Mouse (Mus musculus) right cerebral cortex, postnatal 36 days (tissue): ENCODE results near the gene Tomm6.

Experiments
- DNase-seq, 2 experiments: peaks; one replicate each; pipeline ENCODE4 v3.0.0; 2022; ENCODE audit warnings: low spot score in 2 of 2, mixed read lengths in 1 of 2

The Tomm6 gene

DNA sequence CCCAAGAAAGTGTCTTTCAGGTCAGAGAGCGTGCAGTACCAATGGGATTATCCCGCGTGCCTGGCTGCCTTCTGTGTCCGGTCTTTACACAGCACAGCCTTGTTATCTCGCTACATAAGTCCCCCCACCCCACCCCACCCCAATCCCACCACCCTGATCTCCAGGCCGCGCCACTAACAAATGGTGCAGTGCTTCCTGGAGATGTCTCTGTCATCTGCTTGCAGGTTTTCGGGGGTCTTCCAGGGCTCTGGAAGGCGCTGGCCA lies at the start of gene Tomm6:
Tomm6 (minus strand) TSS at position 43 of the 264 bp plus-strand sequence.
- no peak for DNase-seq

DNA sequence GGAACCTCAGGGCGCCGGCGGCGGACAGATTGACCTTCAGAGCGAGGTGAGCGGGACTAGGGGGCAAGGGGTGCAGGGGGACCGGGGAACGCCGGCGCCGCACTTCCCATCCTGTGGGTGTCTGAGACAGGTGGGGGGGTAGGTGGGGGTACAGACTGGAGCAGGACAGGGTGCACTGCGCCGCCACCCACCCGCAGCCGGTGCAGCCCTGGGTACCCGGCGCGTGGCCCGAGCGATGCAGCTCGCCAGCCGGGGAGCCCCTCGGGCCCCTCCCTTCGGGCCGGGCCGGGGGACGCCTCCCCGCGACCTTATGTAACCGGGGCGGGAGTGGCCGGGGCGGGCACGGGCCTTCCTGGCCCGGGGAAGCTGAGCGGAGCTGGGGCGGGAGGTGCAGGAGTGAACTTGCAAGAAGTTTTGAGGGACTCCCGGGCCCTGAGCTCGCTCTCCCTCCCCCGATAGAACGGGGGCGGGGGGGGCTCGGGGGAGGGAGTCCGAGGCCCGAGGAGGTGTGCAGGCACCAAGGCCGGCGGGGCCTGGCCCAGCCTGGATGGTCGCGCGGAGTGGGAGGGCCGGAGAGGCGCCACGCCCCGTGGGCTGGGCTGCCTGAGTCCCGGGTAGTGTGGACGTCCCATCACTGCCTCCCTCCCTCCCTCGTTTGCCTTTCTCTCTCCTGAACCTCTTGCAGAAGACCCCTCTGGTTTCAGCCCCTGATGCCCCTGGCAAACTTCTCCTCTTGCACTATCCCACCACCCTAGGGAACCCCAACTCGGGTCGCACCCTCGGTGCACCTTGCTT lies 49.3 kb upstream of the Tomm6 start:
- peak; percentile 71 to 79 for DNase-seq

DNA sequence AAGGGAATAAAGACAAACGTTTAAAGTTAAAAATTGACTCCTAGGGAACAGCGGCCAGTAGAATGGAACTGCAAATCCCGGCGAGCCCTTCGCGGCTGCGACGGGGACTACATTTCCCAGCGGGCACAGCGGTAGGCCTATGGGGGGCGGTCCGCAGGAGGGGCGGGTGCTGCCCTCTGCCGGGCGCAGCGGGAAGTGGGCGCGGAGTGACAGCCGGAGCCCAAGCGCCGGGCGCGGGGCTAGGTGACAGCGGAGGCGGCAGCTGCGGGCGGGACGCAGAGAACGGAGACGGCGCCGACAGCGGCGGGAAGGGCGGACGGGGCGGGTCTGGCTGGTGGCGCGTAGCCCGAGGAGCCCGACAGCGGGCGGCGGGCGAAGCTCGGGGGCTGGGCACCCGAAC lies 48.7 kb upstream of the Tomm6 start, which contains the start of gene Tfeb:
Tfeb (plus strand) TSS at position 175 of the 400 bp plus-strand sequence.
- DNase-seq, result peak; percentile 91 to 93

DNA sequence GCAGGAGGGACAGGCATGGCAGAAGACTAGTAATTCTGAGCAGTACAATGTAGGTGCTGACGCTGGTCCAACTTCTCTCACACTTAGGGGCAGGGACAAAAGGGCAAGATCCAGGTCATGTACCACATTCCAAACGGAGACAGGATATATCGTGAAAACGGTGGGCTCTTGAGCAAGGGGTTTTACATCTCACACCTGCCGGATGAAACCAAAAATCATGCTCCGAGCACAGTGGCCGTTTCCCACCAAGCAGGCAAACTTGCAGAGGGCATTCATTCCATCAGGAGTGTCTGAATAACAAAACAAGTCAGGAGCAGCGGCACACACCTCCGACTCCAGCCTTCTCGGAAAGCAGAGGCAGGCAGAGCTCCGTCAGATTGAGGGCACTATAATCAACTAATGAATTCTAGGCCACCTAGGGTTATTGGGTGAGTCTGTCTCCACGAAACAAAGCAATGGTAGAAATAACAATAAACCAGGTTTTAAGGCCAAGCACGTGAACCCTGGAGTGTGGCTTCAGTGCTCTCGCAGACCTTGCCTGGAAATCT lies 47.4 kb upstream of the Tomm6 start:
- no peak for DNase-seq

DNA sequence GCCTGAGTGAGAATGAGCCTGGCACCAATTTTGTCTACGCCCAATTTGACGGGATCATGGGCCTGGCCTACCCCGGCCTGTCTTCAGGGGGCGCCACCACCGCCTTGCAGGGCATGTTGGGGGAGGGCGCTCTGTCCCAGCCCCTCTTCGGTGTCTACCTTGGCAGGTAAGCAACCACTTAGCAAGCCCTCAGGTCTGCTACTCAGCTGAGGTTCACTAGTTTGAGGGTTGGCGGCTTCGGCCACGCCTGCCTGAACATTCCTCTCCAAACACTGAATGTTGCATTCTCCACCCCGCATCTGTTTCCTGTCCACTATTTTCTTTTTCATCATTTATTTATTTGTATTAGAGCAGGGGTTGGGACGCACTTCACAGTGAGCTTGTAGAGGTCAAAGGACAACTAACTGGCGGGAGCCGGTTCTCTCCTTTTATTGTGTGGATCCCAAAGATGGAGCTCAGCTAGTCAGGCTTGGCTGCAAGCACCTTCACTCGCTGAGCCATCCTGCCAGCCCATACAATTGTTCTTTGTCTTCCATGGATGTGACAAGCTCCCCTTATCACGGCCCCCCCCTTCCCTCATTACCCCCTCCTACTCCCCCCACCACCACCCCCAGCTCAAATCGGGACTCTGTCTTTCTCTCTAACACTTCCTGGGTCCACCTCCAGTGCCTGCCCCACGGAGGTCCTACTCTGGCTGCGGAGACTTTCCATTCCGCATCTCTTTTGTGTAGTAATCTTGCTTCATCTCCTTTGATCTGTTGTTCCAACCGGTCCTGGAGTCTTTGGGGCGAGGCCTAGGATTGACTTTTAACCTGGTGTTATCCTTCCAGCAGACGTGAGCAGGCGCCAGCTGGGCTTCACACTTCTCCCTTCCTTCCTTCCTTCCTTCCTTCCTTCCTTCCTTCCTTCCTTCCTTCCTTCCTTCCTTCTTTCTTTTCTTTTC lies 42.7 kb upstream of the Tomm6 start:
- DNase-seq, result no peak

DNA sequence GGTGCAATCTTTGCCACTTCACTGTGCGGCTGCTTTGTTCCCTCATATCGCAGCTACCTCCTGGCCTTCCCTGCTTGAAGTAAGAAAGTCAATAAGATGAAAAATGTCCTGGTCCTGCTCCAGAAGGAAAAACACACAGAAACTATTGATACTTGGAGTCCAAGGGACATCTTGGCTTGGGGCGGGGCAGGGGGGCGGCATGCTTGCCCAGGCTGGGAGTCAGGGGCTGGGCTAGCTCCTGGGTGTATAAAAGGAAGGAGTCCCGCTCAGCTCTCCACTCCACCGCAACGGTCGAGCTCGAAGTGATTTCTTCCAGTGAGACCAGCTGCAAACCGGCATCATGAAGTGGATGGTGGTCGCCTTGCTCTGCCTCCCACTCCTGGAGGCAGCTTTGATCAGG lies 38.4 kb upstream of the Tomm6 start, which contains the start of gene Pgc:
Pgc (plus strand) TSS at position 277 of the 400 bp plus-strand sequence.
- DNase-seq, result no peak

DNA sequence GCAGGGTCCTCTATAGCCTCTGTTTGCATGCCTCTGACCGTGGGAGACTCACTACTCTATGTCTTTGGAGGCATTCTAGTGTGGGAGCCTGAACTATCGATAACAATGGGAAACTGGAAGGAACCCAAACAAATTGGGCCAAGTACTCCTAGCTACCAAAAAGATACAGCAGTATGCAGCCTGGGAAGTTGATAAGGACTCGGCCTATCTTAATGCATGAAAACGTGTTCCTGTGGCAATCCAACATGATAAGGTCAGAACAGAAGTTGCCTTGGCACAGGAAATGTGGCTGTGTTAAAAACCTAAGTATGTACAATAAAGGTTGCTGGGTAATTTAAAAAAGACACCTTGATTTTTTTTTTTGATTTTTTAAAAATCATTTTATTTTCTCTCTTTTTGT lies 33.0 kb upstream of the Tomm6 start:
- DNase-seq, result no peak

DNA sequence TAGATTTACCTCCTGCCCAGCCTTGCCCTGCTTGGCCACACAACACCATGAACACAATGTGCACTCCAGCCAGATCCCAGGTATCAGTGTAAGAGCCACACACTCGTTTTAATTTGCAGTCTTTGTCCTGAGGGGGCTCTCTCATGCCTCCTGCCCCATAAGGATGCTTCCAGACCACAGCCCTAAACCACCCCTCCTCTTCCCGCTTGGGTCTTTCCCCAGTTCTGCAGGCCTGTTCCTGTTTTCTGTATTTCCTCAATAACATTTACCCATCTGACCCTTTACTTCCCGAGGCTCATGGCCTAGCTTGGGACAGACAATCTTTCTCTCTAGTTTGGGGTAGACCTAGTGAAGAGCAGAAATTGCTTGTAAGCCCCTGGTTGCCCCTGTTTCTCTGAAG lies 26.9 kb upstream of the Tomm6 start:
- DNase-seq, result no peak

DNA sequence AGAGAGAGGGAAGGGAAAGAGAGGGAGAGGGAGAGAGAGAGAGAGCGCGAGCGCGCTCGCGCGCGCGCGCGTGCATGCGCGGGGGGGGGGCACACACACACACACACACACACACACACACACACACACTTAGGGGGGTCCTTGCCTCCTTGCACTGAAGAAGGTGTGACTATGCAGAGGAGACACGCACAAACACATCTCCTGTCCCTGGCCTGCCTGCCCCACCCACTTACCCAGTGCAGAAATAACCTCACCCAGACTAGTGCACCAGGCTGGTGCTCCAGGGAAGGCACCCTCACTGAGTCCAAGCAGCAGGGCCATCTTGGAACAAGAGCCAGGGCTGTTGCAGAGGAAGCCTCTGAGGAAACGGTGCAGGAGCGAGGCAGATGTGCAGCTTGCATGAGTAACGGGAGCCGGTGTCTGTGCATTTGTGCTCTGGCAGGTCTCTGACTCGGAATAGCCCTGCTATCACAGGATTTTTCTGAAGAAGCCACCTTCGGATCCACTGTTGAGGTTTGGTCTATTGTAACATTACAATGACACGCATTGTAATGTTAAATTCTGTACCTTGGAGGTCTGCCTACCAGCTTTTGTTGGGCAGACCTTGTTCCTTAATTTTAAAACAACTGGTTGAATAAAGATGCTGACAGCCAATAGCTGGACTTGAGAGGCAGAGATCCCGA lies 24.8 kb upstream of the Tomm6 start:
- DNase-seq, result no peak

DNA sequence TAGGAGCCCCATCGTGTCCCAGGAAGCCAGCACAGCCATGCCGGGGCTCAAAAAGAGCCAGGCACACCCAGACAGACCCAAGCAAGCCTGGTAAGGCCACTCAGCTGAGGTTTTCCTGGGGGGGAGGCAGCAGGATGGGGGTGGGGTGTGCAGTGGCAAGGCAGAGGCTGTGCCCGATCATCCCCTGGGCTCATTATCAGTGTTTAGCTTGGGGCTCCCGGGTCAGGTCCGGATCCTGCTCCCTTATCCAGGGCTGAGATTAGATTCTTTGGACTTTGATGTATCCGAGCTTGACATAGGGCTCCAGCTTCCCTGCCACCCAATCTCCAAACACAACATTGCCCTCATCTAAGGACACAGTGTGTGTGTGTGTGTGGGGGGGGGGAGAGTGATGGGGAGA lies 23.7 kb upstream of the Tomm6 start:
- DNase-seq, result no peak

DNA sequence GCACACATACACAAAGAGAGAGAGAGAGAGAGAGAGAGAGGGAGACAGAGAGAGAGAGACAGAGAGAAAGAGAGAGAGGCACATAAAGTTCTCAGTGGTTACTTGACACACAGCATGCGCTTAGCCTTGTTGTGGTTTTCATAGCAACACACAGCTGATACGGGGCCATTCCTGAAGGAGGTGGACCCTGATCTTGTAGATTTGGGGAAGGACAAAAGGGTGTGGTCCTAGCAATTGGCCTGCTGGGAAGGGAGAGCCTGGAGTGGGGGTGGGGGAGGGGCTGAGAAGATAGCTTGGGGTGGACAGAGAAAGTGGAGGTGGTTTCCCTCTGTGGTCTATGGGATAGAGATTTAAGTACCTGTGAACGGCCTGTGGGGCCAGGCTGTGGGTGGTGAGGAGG lies 21.9 kb upstream of the Tomm6 start:
- DNase-seq, result no peak

DNA sequence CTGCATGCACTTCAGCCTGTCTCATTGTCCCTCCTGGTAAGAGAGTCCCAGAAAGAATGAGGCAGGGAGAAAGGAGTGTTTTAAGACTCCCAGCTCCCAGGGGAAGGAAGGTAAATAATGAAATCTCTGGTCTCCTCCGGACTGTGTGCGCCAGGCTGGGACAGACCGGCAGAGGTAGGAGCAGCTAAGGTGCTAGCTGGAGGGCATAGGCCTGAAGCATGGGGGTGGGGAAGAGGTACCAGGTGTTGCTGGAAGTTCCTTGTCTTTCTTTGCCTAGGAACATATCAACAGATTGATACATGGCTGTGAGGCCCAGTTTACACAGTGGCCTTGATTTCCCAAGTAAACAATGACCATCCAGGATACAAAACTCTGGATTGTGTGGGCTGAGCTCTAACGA lies 20.8 kb upstream of the Tomm6 start:
- no peak for DNase-seq

DNA sequence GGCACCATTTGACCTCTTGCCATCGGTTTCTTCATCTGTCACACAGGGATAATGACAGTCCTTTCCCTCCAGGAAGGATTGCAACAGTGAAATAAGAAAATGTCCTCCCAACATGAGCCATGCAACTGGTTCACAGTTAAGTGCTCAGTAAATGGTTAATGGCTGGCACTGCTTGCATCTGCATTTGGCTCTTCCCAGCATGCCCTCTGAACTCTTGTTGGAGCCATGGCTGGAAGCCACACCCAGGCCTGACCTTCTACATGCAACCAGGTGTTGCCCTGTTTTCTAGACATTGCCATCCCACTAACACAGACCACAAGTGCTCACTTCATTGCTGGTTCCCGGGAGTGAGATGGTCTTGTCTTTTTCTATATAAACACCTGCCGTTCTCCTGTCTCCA lies 19.8 kb upstream of the Tomm6 start:
- no peak for DNase-seq

DNA sequence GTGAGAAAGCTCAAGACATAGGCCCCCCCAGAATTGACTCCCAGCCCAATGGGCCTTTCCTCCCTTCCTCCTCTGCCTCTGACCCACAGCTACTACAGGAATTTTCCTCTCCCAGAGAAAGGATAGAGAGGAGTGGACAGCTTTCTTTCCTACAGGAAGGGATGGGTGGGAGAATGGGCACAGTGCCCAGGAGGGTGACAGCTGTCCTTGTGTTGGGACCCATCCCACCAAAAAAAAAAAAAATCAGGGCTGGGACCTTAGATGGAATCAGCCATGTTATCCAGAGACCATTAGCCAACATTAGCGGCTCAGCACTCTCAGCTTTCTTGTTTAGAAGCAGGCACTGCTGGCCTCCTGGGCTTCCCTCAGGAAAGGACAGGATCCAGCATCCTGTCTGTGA lies 18.0 kb upstream of the Tomm6 start:
- no peak for DNase-seq

DNA sequence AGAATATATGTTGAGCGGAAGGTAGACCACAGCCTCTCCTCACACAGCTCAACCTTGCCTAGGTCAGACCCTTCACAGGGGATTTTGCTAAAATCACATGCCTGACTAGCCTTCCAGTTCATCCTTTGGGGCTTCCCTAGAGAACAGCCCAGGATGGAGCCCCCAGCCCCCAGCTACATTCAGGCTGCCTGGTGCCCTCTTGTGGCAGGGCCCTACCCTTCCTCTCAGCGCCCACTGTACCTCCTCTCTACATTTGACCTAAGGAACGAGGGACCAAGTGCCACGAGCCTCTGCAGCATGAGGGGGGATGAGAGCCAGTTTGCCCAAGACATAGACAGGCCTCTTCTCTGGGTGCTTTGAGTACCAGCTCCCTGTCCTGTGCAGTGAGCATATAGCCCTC lies 16.5 kb upstream of the Tomm6 start:
- no peak for DNase-seq

DNA sequence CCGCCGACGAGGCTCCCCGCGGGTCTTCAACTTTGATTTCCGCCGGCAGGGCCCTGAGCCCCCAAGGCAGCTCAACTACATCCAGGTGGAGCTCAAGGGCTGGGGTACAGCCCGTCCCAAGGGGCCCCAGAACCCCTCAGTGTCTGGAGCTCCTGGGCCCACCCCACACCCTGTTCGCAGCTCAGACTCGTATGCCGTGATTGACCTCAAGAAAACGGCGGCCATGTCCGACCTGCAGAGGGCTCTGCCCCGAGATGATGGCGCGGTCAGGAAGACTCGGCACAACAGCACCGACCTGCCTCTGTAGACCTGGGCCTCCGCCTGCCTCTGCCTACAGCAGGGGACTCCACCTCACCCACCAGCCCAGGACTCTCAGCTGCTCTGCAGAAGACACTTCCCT lies 15.4 kb upstream of the Tomm6 start:
- DNase-seq, result no peak

DNA sequence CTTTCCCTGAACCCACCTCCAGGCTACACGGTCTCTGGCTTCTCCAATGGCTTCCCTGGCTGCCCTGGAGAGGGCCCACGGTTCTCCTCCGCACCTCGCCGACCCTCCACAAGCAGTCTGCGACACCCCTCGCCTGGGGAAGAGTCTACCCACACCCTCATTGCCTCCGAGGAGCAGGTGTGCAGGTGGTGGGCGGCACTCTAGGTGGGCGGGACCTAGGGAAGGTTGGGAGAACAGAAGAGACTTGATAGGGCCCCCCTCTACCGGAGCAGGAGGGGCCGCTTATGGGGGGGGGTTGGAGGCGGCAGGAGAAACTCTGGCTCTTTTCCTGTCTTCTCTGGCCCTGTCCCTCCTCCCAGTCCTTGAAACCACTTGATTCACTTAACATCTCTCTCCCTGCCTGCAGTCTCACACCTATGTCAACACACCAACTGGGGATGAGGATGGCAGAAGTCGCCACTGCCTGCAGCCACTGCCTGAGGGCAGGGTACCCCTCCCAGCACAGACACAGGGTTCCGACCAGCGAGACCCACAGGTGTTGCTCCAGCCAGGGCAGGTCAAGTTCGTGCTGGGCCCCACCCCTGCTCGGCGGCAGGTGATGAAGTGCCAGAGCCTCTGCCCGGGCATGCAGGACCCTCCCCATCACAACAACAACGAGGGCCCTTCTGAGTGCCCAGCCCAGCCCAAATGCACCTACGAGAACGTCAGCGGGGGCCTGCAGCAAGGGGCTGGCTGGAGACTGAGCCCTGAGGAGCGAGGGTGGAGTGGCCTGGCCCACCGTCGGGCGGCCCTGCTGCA lies 14.6 kb upstream of the Tomm6 start:
- DNase-seq, result no peak

DNA sequence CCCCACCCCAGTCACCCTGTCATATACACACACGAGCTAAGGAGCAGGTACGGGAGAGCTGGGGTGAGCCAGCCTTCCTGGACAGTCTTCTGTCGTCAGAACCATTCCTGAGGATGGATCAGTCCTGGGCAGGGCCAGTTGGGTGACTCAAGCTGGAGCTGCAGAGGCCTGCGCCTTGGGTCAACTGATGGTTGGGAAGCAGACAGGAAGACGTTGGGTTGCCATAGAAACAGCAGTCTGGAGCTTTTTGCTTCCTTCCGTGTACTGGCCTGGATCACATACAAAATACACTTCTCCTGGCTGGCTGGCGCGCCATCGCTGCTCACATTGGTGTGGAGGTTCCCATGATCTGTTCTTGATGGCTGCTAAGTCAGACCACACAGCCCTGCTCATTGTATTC lies 13.6 kb upstream of the Tomm6 start:
- no peak for DNase-seq

DNA sequence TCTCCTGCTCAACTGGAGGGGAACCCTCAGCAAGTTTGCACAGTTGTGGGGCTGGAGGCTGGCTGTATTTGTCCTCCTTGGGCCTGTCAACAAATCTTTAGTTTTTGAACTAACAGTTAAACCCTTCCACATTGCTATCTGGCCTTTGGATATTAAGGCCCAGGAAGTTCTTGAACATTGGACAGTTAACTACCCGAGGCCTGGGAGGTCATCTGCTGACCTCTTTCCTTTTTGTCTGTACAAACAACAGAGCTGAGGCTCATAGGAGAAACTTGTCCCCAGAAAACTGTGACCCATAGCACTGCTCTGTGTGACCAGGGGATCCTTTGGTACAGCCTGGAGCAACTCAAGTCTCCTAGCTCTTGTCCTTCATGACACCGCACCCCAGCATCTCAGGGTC lies 10.9 kb upstream of the Tomm6 start:
- no peak for DNase-seq

DNA sequence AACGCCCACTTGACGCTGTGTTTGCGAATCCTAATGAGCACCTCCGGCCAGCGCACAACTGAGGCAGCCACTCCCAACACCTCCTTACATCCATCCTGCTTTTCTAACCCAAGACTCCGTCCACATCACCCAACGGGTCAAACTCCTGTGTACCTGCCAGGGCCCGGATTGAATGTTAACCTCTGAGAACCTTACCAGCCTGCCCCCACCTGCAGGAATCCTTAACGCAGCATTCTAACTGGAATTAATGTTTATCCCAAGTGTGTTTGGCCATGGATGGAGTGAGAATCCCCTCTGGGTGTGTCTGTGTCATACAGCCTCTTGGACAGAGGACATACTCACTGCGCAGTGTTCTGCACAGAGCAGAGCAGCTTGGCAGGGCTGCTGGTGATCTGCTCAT lies 10.0 kb upstream of the Tomm6 start:
- no peak for DNase-seq

DNA sequence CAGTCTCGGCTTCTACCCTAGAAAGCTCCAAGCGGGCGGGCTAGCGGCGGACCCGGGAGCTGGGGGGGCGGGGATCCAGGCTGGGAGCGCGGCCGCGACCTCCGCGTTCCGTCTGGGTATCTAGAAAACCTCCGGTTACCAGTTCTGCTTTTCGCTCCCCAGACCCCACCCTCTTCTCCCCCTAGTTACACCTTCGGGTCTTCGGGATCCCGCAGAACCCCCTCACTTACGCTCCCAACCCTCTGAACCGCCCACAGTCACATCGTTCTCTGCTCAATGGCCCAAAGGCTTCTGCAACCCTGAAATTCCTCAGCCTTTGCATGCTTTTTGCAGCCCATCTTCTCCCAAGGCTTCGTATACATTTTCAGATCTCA lies 7.1 kb upstream of the Tomm6 start:
- no peak for DNase-seq
